Mouse (Mus musculus) layer of hippocampus, postnatal 25 days (tissue): ENCODE data around the gene Gm5751. TPM values are rescaled to one million over a fixed set of nuclear protein-coding genes. Genes with fewer than 3 reads are reported as not detected.
"Not testable (repeated sequence)": the region's sequence is repeated elsewhere in the genome, so short reads cannot be mapped to it uniquely, and the experiment has no call there.

ENCODE experiments used
- DNase-seq, 2 experiments: peaks; one replicate each; pipeline ENCODE4 v3.0.0; 2022; ENCODE audit warnings: mixed read lengths in 2 of 2, low spot score in 1 of 2; ENCODE audit errors: extremely low spot score in 1 of 2
- total RNA-seq, 2 experiments: library from RNA; stranded (reverse); gene quantifications; 2 replicates each; pipeline ENCODE4 v1.2.3; 2021

Gm5751 gene
- not detected for total RNA-seq

DNA sequence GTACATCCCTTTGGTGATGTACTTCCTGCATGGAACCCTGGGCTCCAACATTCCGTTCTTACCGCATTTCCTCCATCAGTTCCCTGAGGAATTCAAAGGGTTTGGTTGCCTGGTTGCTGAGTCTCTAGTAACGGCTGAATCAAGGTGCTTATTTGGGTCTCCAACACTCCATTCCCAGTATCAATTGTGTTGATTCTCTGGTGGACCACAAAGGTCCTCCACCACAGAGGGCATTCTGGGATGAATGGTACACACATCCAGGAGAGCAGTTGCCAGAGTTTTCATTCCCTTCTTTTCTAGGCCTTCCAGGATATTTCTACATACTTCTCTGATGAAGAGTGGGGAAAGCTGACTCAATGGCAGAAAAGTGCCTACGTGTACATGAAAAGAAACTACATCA lies at the start of gene Gm5751:
TSS of gene Gm5751 (plus strand) at position 301 of the 400 bp plus-strand sequence.
- DNase-seq = not testable (repeated sequence)

DNA sequence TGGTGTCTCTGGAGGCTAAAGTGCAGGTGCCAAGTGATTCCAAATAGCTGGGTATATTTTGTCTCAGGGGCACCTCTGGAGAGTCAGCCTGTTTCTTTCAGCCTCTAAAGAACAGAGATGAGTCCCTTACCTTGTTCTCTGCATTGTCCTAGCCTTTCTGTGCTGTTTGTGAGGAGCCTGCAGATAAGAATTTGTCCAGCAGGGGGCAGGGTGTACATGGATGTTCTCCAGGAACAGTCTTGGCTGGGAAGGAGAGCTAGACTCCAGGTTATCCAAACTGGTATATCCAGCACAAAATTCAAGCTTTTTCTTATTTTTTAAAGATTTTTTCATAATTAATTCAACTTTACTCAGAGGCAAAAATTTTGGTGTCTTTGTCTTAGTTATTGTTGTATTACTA lies 42.0 kb upstream of the Gm5751 start:
- DNase-seq = peak; percentile 33 to 74

DNA sequence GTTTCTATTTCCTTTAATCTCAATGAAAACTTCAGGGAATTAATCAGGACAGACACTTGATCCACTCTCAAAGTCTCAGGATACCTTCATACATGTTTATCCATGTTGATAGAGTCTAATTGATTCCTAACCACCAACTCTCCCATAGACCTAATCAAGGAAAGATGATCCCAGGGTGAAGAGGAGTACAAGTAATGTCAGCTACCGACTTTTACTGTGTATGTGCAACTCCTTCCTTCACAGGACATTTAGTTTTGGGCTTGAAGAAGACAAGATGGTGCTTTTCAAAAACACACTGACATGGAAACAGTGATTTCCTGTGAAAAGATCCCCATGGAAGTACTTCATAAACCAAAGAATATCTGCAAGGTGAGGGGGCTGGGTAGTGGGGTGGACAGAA lies 30.4 kb upstream of the Gm5751 start, which contains the start of gene Gm6592:
TSS of gene Gm6592 (plus strand) at position 301 of the 400 bp plus-strand sequence.
- DNase-seq = no peak

DNA sequence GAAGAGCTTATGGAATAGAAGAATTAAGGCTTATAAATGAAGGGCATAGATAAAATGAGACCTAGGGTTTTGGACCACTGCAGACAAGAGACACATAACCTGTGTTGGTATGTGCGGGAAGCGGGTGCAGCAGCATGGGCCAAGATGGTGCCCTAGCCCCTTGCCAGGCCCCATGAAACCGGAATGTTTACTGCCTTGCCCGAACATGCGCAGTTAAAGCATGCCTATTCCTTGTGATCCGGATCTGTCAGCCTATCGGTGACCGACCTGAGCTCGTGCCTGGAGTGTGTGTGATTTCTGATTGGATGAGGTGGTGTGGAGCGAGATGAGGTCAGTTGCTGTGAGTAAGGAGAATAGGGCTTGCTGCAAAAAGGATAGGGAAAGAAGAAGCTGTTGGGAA lies 21.6 kb upstream of the Gm5751 start:
- DNase-seq = no peak

DNA sequence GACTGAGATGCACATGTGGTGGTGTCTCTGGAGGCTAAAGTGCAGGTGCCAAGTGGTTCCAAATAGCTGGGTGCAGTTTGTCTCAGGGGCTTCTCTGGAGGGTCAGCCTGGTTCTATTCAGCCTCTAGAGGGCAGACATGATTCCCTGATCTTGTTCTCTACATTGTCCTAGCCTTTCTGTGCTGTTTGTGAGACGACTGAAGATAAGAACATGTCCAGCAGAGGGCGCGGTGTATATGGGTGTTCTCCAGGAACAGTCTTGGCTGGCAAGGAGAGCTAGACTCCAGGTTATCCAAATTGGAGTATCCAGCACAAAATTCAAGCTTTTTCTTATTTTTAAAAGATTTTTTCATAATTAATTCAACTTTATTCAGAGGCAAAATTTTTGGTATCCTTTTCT lies 9.7 kb upstream of the Gm5751 start:
- DNase-seq = peak; percentile 31 to 74

DNA sequence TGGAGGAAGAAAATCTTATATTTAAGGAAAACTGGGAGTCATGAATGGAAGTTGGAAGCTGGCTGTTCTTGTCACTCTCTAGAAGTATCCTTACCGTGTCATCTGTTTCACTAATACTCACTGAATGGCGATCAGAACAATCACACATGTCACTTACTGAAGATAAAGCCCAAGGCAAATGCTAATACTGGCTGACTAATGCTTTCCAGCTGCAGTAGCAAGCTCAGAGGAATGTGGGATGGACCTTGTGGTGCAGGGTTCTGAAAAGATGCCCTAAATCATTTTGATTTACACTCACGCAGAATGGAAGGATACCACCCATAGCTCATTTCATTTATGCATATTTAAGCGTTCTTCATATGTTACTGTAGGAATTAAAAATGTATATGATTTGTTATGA lies 10.3 kb downstream of the Gm5751 start:
- DNase-seq = no peak

DNA sequence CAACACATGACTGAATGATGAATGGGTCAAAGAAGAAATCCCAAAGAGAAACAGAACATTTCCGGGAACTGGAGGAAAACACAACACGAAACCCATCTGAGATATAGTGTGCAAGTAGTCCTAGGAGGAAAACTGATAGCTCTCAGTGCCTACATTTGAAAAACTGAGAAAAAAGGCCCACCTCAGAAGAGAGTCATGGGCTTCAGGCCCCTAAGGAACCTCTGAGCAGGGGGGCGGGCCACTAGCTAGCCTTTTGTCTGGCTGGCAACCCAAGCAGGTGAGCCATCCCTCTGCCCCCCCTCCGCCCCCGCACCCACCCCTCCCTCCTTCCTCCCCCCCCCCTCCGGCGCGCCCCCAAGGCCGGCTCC lies 17.9 kb downstream of the Gm5751 start:
- no peak for DNase-seq

DNA sequence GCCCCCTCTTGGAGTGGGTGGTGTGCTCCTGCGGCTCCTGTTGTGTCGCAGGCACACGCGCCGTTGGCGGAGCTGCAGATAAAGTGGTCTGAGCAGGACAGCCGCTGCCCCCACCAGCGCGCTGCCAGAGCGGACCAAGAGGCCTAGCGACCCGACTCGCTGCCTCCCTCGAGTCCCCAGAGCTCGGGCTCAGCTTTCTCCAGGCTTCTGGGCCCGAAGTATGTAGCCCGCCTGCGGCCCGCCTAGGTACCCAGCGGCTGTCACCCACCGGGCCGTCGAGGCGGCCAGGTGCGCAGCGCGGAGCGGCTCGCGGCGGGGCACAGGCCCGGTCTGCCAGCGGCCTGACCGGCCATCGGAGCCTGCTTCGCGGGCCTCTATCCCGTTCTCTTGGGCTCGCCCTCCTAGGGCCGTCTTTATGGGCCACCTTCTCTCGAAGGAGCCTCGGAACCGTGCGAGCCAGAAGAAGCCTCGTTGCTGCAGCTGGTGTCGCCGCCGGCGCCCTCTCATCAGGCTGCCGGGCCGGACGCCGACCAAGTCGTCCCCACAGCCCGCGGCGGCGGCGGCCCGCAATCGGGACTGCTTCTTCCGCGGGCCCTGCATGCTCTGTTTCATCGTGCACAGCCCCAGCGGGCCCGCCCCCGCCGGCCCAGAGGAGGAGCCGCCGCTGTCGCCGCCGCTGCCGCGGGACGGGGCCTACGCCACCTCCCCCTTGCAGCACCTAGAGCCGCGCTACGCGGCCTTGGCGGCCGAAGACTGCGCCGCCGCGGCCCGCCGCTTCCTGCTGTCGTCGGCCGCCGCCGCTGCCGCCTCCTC lies 18.5 kb downstream of the Gm5751 start, which contains the start of gene B630019K06Rik:
TSS of gene B630019K06Rik (plus strand) at position 40 of the 813 bp plus-strand sequence.
- DNase-seq = peak; percentile 36 to 58

DNA sequence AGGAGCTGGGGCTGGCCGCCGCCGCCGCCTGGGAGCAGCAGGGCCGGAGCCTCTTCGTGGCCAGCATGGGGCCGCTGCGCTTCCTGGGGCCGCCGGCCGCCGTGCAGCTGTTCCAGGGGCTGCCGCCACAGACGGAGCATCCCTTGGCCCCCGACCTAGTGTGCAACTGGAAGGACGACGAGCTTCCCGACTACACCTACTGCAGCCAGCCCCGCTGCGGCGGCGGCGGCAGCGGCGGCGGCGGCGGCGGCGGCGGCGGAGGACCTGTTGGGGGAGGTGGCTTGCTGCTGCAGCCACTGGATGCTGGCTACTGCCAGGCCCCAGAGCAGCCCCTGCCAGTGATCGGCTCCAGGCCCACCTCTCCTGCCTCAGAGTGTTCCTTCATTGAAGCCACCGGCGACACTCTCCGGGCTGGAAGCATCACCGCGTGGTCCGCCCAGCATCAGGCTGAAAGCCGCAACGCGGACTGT lies 19.2 kb downstream of the Gm5751 start:
- DNase-seq = peak; percentile 5 to 17

DNA sequence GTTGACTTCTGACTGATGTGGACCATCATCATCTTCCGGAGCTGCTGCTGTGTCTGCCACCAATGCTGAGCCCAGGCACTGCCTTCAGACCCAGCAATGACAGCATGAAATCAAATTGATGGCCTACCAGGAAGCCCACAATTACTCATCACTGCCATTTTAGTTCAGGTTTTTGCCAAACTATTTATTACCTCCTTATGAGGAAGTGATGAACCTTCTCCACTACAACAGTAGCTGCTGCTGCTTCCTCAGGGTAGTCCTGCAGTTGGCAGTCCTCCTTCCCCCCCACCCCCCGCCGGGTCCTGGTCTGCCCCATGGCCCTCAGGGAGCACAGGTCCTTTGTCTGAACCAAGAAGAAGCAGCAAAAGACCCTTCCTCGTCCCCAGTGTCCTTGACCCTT lies 26.8 kb downstream of the Gm5751 start:
- DNase-seq = no peak

DNA sequence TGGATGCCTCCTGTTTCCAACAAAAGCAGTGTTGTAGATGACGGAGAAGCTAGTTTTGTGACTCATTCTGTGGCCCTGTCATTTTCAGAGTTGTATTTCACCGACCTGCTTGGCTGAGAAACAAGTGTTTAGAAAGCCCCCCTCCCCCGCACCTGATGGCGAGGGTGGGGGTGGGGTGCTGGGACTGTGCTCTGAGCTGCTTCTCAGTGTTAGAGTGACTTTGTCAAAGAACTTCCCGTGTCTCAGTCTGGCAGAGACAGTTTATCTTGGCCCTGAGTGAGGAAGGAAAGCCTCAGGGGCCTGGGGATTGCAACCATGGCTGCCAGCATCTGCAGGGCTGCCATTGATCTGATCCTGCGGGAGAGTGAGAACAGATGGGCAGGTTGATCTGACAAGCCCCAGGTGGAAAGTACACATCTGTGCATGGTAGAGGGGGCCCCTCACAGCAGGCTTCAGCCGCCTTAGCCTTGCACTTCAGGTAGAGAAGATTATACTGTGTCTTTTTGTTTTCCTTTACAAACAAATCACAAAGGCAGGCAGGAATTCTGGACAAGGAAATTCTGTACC lies 27.9 kb downstream of the Gm5751 start:
- DNase-seq = no peak

DNA sequence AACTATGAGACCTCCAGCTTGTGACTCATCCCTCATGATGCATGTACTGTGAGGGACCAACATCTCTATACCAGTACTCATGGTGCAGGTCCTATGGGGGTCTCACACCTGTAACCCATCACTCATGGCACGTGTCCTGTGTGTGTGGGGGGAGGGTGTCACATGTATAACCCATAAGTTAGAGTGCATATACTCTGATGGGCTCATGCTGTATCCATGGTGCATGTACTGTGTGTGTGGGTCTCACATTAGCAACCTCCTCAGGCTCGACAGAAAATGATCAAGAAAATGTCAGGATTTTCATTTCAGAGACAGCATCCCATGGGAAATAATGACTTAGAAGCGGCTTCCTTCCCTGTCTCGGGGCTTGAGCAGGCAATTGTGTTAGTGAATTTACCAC lies 47.0 kb downstream of the Gm5751 start:
- no peak for DNase-seq

DNA sequence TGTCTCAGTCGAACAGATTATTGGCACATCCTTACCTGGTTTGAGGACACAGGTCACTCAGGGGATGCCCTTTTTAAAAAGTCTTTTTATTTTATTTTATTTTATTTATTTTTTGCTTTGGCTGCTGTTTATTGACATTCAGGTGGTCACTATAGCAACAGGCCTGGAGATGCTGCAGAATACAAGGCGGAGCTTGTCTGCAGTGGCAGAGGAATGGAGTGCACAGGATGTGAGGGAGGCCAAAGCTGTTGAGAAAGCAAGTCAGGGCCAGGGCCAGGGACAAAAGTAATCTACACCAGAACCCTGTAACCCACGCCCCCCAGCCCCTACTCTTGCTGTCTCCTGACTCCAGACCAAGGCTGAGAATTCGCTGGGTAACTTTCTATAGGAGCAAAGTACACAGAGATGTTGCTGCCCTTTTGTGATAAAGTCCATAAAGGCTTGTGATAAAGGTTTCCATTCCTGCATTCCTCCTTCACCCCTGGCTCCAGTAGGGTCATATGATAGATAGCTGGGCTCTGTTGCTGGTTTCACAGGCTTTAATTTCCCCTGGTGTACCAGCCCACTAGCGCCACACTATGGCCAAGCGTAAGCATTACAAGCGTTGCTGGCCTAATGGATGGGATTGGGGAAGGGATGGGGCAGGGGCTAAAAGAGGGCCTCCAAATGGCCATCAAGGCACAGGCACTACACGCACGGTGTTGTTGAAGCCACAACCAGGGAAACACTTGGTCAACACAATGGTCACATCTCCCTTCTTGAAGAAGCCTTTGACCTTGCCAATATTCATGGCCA lies 48.0 kb downstream of the Gm5751 start:
- peak in 1 of 2 experiments; percentile 45 for DNase-seq

DNA sequence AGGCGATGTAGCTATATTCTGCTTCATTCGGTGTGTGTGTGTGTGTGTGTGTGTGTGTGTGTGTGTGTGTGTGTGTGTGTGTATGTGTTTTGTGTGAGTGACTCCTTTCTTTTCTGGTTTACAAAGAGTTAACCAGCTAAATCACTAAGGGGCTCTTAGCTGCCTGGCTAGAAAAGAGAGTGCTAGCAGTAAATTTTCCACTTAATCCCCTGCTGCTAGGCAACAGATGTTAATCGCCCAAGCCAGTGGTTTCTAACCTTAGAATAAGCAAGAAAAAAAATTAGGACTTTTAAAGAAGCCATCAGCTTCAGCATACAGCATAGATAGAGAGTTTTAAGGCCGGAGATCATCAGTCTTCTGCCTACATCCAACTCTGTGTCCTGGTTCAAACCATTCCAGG lies 53.3 kb downstream of the Gm5751 start:
- no peak for DNase-seq

Other genes with a start within 250 kb of the Gm5751 start
- gene Ssxb8, start 183.4 kb upstream of the Gm5751 start, total RNA-seq = not detected
- gene Ssx9, start 125.8 kb upstream of the Gm5751 start, total RNA-seq = not detected
- not detected for gene Ssxb5, start 70.6 kb upstream of the Gm5751 start, total RNA-seq
- gene Gm6592, start 30.3 kb upstream of the Gm5751 start, total RNA-seq = not detected
- 10 to 100 TPM; 27.5 to 33.7 TPM for gene B630019K06Rik, start 18.1 kb downstream of the Gm5751 start, total RNA-seq
- gene Fthl17b, start 88.7 kb downstream of the Gm5751 start, total RNA-seq = not detected
- not detected for gene Fthl17c, start 102.3 kb downstream of the Gm5751 start, total RNA-seq
- not detected for gene Fthl17d, start 112.5 kb downstream of the Gm5751 start, total RNA-seq
- gene Fthl17e, start 159.2 kb downstream of the Gm5751 start, total RNA-seq = not detected
- gene Fthl17f, start 188.8 kb downstream of the Gm5751 start, total RNA-seq = not detected
- not detected for gene 4930402K13Rik, start 230.3 kb downstream of the Gm5751 start, total RNA-seq